Mouse (Mus musculus): Measurements from ENCODE around the gene Olfr1032.
A peak's percentile ranks its signal among the peaks of the same experiment; 100 is the strongest.
"Not testable (repeated sequence)": the region's sequence is repeated elsewhere in the genome, so short reads cannot be mapped to it uniquely, and the experiment has no call there.

Gene Olfr1032

GRCm38 (mm10) chr2:86005240-86005639 is at the start of gene Olfr1032:
TSS of gene Olfr1032 (plus strand) at chr2:86005540.
- no peak for DNase-seq (ENCODE audit: low read depth, low spot score)

- no peak for DNase-seq (ENCODE audit: low read depth, low spot score)
These were observed 31.7 kb upstream of the Olfr1032 start, which contains the start of gene Olfr1029 for GRCm38 (mm10) chr2:85973595-85973994. TSS of gene Olfr1029 (plus strand) at chr2:85973895.

DNA sequence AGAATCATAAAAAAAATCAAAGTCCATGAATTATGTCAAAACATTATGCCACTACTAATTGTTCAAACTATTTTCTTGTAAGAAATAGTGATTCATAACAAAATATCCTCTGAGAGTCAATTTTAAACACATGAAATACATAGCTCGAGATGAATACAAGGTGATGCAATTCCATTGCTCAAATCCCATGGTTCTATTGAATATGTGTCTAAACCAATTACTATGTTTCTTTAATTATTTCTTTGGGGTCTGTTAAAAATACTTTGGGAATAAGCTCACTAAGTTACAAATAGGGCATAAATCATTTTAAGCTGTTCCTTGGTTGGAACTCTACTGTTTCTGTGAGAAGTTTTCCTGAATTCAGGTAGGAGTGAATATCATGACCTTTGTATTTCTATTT is 26.4 kb upstream of the Olfr1032 start, which contains the start of gene Olfr1030:
Olfr1030 (plus strand) TSS at position 301 of the 400 bp plus-strand sequence.
- DNase-seq (ENCODE audit: low read depth, low spot score): no peak

GRCm38 (mm10) chr2:85990004-85990403 is 15.3 kb upstream of the Olfr1032 start, which contains the start of gene Olfr1031:
TSS of gene Olfr1031 (plus strand) at chr2:85990304.
- DNase-seq (ENCODE audit: low read depth, low spot score): no peak

DNA sequence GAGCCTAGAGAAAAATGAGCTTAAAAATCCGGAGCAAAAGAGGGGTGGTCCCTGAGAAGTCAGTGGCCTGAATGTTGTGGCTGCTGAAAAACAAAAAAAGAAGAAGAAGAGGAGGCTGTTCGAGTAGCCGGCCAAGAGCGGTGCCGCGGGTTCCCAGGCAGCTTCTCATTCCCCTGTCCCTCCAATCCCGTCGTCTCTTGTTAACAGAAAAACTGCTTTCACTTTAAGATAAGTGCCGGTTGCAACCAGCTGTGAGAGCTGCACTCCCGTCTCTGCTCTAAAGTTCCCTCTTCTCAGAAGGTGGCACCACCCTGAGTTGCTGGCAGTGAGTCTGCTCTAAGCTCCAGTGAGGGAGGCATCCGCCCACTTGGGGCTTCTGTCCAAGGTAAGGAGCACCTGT is 15.1 kb downstream of the Olfr1032 start, which contains the start of gene Olfr1033:
Olfr1033 (plus strand) TSS at position 228 of the 400 bp plus-strand sequence.
- DNase-seq (ENCODE audit: low read depth, low spot score): peak; percentile 5

- DNase-seq (ENCODE audit: low read depth, low spot score): not testable (repeated sequence)
These were observed 16.2 kb downstream of the Olfr1032 start for GRCm38 (mm10) chr2:86021518-86021917.

DNA sequence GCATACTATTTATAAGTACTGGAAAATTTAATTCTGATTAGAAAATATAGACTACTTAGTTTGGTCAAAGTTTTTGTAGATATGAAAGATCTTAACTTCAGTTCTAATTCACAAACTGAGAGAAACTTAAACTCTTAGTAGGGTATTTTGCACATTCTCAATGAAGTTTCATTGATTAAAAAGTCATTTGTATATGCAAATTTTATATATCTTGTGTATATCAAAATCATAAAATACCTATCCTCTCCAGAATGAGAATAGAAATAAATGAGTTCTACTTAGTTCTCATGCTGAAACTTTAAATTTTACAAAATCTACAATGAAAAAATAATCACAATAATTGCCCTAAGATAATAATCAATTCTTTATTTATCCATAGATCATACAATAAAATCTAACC is 40.2 kb downstream of the Olfr1032 start, which contains the start of gene Olfr1034:
Olfr1034 (plus strand) TSS at position 301 of the 400 bp plus-strand sequence.
- no peak for DNase-seq (ENCODE audit: low read depth, low spot score)

DNA sequence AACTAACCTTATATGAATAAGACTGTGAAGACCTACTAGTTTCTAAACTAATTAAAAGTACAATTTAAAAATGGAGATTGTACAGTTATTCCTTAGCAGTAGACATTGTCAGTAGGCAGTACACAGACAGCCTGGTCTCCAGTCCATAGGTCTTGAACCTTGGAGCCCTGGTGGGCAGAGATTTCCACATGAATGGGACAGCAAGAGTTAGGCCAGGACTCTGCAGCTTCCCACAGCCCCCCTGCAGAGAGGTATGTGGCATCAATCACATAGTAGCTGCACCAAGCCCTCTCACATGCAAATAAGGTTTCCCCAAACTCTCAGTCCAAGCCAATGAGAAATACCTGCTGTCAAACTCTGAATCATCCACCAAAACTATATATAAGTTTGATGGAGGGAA is 45.4 kb downstream of the Olfr1032 start:
- DNase-seq (ENCODE audit: low read depth, low spot score): not testable (repeated sequence)
